Mouse (Mus musculus) spleen, embryonic (tissue): ENCODE measurements at regions not wholly inside any gene's neighbourhood (a gene's known extent, or its start where the extent isn't known, plus 50 kb on each side); places are given as distances from the start of the nearest gene placed in this dataset.

ENCODE experiments used
- CTCF ChIA-PET: fragments of 350-600 bp; sonication (Branson Sonifier 250); formaldehyde crosslinking; loops from one replicate; lab custom pipeline; 2022; lab: Charles Lee

DNA sequence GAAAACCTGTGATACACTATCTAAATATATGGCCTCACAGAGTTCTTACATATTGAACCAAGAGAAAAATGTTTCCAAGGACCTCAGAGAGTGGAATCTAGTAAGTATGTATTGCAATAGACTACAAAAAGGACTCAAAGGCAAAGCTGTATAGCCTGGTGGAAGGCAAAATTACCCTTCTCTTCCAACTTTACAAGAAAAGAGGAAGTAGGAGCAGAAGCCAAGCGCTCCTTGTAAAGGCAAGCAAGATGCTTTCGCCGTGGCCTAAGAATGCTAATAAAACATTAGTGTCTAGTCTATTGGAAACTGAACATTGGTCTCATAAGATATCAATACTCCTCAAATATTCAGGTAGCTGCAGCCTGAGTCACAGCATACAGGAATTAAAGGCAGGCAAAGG, 134.0 kb downstream of the Gm9733 start:
- CTCF ChIA-PET: no interaction called here

DNA sequence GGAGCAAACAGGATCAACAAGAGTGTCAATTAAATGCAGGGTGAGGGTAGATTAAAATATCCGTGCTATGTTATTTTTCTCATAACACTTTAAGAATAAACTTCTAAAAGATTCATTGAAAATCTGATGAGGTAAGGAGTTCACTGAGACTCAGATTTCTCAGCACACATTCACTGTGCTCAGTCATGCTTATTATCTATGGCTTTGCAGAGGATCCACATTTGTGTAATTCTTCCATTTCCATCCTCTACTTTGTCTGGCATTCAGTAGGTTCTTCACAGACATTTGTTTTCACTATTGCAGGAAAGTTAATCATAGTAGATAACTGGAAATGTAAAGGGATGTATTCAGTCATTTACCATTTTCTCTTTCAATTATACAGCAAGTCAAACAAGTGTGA, 131.8 kb downstream of the Gm9733 start:
- CTCF ChIA-PET: no interaction called here

DNA sequence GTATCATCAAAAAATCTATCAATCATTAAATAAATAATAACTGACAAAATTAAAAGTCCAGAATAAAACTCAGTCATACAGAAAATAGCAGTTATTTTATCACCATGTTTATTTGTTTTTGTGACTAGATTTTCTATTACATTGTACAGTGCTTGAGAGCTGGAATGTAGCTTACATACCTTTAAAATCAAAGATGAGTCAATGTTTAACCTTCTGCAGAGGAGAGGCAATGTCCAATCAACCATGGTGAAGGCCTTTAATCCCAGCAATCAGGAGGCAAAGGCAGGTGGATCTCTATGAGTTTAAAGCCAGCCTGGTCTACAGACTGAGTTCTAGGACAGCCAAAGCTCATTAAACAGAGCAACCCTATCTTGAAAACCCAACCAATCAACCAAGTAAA, 131.1 kb downstream of the Gm9733 start:
- CTCF ChIA-PET: interaction anchor here (1.0 kb wide), 1 partner anchor 18 kb away, joined by 3 read pairs; no protein-coding TSS in a partner anchor

DNA sequence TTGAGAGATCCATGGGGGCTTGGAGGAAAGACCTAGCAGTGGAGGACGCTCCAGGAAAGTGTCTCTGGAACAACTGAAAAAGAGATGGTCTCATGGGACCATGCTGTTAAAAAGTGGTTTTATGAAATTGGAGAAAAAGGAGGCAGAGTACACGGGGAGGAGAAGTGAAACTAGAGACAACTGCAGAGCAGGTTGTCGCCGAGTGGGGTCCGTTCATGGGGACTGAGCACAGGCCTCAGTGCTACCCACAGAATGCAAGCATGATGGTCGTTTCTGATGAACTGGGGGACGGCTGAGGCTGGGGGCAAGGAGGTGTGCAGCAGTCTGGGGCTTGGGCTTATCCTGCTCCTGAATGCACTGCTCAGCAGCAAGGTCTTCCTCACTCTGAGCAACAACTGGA, 129.3 kb downstream of the Gm9733 start:
- CTCF ChIA-PET: no interaction called here

DNA sequence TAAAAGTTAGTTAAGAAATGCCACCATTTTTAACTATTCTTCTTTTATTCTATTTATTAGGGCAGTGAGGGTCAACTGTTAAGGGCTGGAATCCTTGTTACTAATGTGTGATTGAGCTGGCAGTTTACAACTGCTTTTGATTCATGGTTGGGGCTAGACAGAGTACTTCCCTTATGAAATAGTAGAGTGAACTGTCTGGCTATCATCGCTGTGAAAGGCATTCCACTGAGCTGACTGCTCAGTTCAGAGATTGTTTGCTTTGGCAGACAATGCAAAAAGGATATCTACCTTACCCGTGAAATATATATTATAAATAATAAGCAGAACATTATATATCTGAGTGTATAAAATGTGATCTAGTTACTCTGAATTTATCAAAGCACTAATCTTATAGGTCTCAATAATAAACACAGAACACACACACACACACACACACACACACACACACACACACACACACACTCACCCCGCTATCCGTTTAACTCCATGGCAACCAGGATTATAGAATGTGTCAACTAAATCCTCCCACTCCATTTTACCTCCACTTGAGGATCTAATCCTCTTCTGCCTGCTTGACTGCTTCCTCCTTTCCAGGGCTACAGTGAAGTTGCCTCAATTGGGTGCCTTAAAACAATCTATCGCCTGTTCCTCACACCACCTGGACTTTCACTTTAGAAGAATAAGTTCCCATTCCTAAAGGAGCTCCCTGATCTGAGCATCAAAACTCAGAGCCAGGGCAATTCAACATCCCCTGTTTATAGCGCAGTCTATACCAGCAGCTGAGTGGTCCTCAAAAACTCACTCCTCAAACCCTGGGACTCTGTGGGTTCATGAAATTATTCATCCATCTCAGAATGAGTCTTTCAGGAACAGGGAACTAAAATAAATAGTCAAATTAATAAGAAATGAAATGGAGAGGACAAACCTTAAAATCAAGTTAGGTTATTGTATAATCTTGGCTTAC, 126.6 kb downstream of the Gm9733 start:
- CTCF ChIA-PET: no interaction called here

DNA sequence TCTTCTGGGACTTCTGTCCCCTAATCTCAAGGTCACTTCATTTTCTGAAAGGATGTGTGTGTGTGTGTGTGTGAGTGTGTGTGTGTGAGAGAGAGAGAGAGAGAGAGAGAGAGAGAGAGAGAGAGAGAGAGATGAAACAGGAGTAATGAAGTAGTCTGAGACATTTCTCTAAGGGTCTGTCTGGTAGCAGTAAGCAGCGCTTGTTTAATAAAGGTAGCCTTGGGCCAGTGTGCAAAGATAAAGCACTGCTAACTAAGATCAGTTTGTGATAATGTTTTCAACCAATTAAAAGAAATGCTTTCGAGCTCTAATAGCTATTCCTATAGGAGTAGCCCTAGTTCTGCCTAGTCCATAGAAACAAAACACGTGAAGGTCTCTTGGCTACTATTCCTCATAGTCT, 119.7 kb downstream of the Gm9733 start:
- CTCF ChIA-PET: no interaction called here

DNA sequence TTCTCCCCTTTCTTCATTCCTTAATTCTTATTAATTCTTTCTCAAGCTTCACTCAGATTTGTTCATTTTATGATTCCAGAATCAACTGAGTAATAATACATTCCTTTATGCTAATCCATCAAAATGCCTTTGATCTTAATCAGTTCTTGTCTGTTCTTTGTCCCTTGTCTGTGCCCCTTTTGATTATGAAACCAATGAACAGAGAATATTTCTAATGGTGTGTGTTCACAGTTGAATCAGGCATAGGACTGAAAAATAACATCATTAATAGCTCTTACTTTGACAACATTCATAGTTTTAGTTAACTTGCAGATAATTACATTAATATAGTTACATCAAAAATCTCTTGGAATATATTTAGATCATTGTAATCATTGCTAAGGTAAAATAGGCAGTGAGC, 114.5 kb downstream of the Gm9733 start:
- CTCF ChIA-PET: no interaction called here

DNA sequence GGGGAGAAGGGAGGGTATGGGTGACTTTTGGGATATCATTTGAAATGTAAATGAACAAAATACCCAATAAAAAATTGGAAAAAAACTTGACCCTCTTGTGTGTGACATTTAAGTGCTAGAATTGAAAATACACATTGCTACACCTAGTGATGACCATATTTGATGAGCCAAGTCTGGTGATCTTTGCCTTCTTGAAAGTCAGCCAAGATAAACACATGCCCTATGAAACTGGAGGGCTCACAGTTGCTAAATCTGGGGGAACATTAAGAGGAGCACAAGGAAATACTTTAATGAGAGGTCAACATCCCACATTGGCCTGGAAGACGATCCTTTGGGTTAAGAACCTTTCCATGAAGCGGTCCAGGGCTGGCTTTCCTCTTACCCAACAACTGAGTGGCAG, 112.8 kb downstream of the Gm9733 start:
- CTCF ChIA-PET: no interaction called here

DNA sequence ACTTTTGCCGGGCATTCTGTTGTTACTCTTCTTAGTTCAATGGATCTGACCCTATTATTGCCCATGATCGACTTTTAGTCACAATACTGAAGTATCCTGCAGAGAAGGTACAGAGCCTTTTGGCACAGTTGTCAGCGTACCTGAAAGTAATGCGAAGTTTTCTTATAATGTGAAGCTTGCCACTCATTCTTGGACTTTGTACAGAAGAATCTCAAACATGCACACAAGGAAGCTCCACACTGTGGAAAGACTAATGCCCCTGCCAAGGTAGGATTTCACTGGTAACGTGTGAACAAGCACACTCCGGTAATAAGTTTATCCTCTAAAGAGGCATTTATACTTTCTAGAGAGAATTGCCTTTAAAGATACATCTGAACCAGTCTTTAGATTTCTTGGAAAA, 108.8 kb downstream of the Gm9733 start:
- CTCF ChIA-PET: no interaction called here

DNA sequence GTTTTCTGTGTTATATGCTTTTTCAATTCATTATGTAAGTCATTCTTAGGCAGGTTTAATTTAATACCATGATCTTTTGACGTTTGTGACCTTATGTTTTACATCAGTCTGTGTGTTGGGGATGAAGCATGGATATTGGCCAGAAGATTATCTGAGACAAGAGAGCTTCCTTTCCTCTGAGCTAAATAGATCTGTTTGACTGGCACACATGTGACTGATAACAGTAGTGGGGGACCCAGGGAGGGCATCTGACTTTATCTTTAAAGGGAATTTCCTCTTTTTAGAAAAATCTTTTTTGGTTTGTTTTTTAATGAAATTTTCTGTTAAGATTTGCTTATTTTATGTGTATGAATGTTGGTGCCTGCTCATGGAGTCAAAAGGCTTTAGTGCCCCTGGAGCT, 107.7 kb downstream of the Gm9733 start:
- CTCF ChIA-PET: no interaction called here

DNA sequence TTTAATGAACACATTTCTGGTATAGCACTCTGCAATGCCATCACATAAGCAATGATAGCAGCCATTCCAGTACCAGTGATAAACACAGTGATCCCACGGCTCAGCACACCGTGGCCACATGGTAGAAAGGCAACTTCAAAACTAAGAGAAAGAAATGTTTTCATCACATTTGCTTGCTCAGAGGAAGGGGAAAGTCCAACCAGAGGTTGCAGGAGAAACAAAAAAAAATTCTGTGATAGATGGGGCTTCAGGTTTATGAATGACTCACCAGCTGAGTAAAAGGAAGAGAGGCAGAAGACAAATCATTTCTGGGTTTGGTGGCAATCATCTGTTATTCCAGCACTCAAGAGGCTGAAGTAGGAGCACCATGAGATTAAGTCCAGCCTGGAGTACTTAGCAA, 103.5 kb downstream of the Gm9733 start:
- CTCF ChIA-PET: no interaction called here

DNA sequence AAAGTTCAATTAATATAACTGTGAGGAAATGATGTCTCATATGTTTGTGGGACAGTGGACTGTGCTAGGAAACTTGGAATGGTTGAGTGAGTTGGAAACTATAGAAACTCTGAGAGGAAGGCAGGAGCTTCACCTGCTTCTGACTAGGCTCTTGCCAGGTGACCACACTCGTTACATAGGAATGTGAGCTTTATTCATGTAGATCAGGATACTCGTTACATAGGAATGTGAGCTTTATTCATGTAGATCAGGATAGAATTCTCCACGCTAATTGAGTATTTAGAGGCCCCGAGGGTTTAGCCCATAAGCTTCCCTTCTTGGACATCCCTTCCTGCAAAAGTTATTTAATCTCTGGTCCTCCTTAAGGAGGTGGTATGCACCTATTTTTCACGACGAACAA, 101.9 kb downstream of the Gm9733 start:
- CTCF ChIA-PET: no interaction called here

DNA sequence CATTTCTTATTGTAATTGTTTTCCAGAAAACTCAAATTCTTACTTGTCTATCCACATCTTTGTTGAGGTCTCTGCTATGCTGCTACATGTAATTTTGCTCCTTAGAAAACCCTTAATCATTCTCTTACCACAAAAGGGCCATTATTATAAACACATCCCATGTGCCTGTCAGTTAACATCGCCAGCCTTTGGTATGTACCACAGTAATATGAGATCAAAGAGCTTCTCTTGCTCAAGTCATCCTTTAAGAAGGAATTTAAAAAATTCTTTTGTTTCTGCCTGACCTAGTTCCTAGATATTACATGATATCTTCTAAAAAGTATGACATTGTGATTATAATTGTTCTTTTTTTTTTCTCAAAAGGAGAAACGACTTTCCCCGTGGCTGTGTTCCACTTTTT, 100.7 kb downstream of the Gm9733 start:
- CTCF ChIA-PET: no interaction called here

DNA sequence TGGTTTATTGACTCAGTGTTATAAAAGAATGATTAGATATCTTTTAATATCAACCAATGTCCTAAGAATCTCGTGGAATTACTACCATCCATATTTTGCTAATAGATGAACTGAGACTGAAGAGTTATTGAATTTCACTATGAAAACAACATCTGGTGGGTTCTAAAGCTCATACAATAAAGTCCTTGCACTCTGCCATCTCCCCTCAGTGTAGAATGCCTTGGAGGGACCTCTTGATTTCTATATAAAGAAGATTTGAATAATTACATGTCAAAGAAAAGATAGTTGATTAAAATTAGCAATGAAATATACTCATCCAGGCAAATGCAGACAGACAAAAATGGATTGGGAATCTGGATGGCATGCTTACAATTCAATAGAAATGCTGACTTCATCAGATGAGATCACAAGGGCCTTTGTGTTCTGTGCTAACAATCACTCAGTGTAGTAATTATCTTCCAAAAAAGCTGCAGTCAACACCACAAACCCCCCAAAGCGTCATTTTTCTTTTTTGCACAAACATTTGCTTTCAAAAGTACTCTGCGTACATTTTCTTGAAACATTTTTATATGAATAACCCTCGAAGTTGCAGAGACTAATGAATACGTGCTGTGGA, 94.2 kb downstream of the Gm9733 start:
- CTCF ChIA-PET: interaction anchor here (0.7 kb wide), 1 partner anchor 344 kb away, joined by 17 read pairs; no protein-coding TSS in a partner anchor

DNA sequence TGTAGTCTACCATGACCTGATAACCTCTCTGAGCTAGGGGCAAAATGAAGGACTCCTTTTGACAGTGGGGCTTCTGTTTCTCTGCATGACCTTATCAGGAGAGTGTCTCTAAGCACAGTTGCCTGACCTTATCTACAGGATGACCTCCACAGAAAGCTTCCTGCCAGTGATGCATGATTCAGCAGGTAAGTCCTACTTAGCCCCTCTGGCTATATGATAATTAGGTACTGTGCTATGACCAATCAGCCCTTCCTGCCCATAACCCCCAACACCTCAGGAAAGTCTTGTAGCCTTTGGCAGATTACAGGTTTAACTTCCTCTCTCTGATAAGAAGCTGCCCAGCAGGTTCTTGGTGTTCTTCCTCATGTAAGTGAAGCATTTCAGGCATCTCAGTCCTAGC, 89.7 kb downstream of the Gm9733 start:
- CTCF ChIA-PET: no interaction called here

DNA sequence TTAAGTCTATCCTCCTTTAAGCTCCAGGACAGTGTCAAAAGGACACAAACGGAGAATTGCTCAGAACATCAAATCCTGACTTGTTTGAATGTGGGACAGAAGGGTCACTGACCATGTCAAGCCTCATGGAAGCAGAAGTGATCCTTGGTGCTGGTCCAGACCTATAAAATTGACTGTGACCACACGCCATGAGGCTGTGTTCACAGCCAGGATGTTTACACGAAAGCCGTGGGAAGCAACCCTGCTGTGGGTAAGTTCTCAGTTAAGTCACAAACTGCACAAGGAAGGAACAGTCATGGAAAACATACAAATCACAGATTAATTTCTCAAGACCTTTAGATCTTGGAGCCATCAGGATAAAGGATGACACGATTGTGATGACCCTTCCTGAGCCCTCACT, 88.5 kb downstream of the Gm9733 start:
- CTCF ChIA-PET: no interaction called here

DNA sequence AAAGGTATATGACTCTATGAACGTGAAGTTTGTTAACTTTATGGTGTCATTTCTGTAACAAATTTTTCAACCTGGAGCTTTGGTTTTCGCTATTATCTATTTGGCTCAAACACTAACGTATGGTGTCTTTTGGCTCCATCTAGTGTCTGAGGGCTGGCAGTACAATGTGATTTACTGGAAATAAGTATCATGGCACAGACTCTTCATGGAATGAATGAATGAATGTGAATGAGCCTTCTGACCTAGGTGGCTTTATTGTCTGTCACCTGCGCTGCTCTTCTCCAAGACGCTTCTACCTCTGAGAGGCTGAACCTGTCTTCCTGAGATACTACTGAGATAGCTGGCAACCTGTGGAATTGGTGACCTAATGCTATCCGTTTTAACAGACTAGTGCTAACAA, 87.1 kb downstream of the Gm9733 start:
- CTCF ChIA-PET: interaction anchor here (0.6 to 0.9 kb wide), 7 partner anchors 354 to 566 kb away, joined by 3 read pairs; partner anchors contain the start of gene Car3
